Mouse (Mus musculus) hindlimb bud, embryonic 11.5 days (tissue): ENCODE measurements around the gene Dner.

Experiments
- DNase-seq: peaks from one replicate; pipeline ENCODE4 v3.0.0-alpha.2; 2012; ENCODE audit warnings: low read depth, low spot score; ENCODE audit errors: extremely low spot score

Dner gene

GRCm38 (mm10) chr1:84404880-84405279 is 291.1 kb downstream of the Dner start:
- no peak for DNase-seq

- no peak for DNase-seq
These were observed 293.9 kb downstream of the Dner start for GRCm38 (mm10) chr1:84402154-84402553.

GRCm38 (mm10) chr1:84399671-84400070 is 296.4 kb downstream of the Dner start:
- no peak for DNase-seq

GRCm38 (mm10) chr1:84399118-84399517 is 296.9 kb downstream of the Dner start:
- DNase-seq, result no peak

- DNase-seq, result no peak
These were observed 299.2 kb downstream of the Dner start for GRCm38 (mm10) chr1:84396787-84397186.

- DNase-seq, result no peak
These were observed 300.1 kb downstream of the Dner start for GRCm38 (mm10) chr1:84395928-84396327.

- DNase-seq, result no peak
These were observed 305.1 kb downstream of the Dner start for GRCm38 (mm10) chr1:84390961-84391360.

GRCm38 (mm10) chr1:84387616-84388015 is 308.4 kb downstream of the Dner start:
- DNase-seq, result no peak

GRCm38 (mm10) chr1:84386481-84387146 is 309.4 kb downstream of the Dner start:
- no peak for DNase-seq

- no peak for DNase-seq
These were observed 313.3 kb downstream of the Dner start for GRCm38 (mm10) chr1:84382709-84383108.

- DNase-seq, result no peak
These were observed 314.0 kb downstream of the Dner start for GRCm38 (mm10) chr1:84382064-84382463.

GRCm38 (mm10) chr1:84380895-84381294 is 315.1 kb downstream of the Dner start:
- no peak for DNase-seq

GRCm38 (mm10) chr1:84367733-84368132 is 328.3 kb downstream of the Dner start:
- no peak for DNase-seq

GRCm38 (mm10) chr1:84366553-84366952 is 329.5 kb downstream of the Dner start:
- no peak for DNase-seq

GRCm38 (mm10) chr1:84363967-84364366 is 332.1 kb downstream of the Dner start, which contains the start of gene Pid1:
Gene Pid1 (minus strand): TSS chr1:84364180.
- no peak for DNase-seq

GRCm38 (mm10) chr1:84362709-84363617 is 333.1 kb downstream of the Dner start:
- no peak for DNase-seq

GRCm38 (mm10) chr1:84362209-84362608 is 333.8 kb downstream of the Dner start:
- no peak for DNase-seq

GRCm38 (mm10) chr1:84361389-84361788 is 334.6 kb downstream of the Dner start:
- no peak for DNase-seq

- no peak for DNase-seq
These were observed 336.2 kb downstream of the Dner start for GRCm38 (mm10) chr1:84359611-84360500.

- DNase-seq, result no peak
These were observed 338.8 kb downstream of the Dner start for GRCm38 (mm10) chr1:84357216-84357615.

GRCm38 (mm10) chr1:84350262-84350661 is 345.8 kb downstream of the Dner start:
- DNase-seq, result no peak
